Mouse (Mus musculus): Measurements from ENCODE around the gene Soga3.

The Soga3 gene

GRCm38 (mm10) chr10:29200609-29201008 lies 57.0 kb downstream of the Soga3 start:
- no peak for DNase-seq (ENCODE audit: inconsistent age in 2 of 2, low spot score in 1 of 2)

- peak in 1 of 2 experiments; percentile 68 for DNase-seq (ENCODE audit: inconsistent age in 2 of 2, low spot score in 1 of 2)
These were observed 63.1 kb downstream of the Soga3 start for GRCm38 (mm10) chr10:29206730-29207129.

GRCm38 (mm10) chr10:29208735-29209134 lies 65.1 kb downstream of the Soga3 start:
- no peak for DNase-seq (ENCODE audit: inconsistent age in 2 of 2, low spot score in 1 of 2)

GRCm38 (mm10) chr10:29211453-29211852 lies 67.8 kb downstream of the Soga3 start, which contains the start of gene 9330159F19Rik:
9330159F19Rik (plus strand) TSS chr10:29211606.
- DNase-seq (ENCODE audit: inconsistent age in 2 of 2, low spot score in 1 of 2), result peak; percentile 35 to 41

- DNase-seq (ENCODE audit: inconsistent age in 2 of 2, low spot score in 1 of 2), result peak; percentile 27 to 60
These were observed 70.0 kb downstream of the Soga3 start for GRCm38 (mm10) chr10:29213534-29214100.

GRCm38 (mm10) chr10:29216957-29217356 lies 73.3 kb downstream of the Soga3 start:
- no peak for DNase-seq (ENCODE audit: inconsistent age in 2 of 2, low spot score in 1 of 2)

- DNase-seq (ENCODE audit: inconsistent age in 2 of 2, low spot score in 1 of 2), result no peak
These were observed 73.8 kb downstream of the Soga3 start for GRCm38 (mm10) chr10:29217451-29217850.

- peak in 1 of 2 experiments; percentile 32 for DNase-seq (ENCODE audit: inconsistent age in 2 of 2, low spot score in 1 of 2)
These were observed 81.7 kb downstream of the Soga3 start for GRCm38 (mm10) chr10:29225329-29225728.

GRCm38 (mm10) chr10:29231208-29231607 lies 87.6 kb downstream of the Soga3 start:
- no peak for DNase-seq (ENCODE audit: inconsistent age in 2 of 2, low spot score in 1 of 2)
